Mouse (Mus musculus): ENCODE data around the gene Tenm1. TPM values are rescaled to one million over a fixed set of nuclear protein-coding genes. Genes with fewer than 3 reads are reported as not detected.

Gene Tenm1
- total RNA-seq, 2 experiments from 2014 or later = 77.8 to 84.5 TPM

GRCm38 (mm10) chrX:42986100-42986499 is 442.8 kb downstream of the Tenm1 start:
- no peak for DNase-seq (ENCODE audit: extremely low spot score in 1 of 2, low spot score in 2 of 2)
- intact Hi-C loops (cut with DNase I) = no loop called here

- intact Hi-C loops (cut with DNase I) = no loop called here
- DNase-seq (ENCODE audit: extremely low spot score in 1 of 2, low spot score in 2 of 2) = no peak
These were observed 455.4 kb downstream of the Tenm1 start for GRCm38 (mm10) chrX:42973562-42973961.

GRCm38 (mm10) chrX:42967611-42968010 is 461.3 kb downstream of the Tenm1 start:
- no peak for DNase-seq (ENCODE audit: extremely low spot score in 1 of 2, low spot score in 2 of 2)
- intact Hi-C loops (cut with DNase I) = no loop called here

GRCm38 (mm10) chrX:42861731-42862130 is 567.2 kb downstream of the Tenm1 start:
- intact Hi-C loops (cut with DNase I) = no loop called here
- DNase-seq (ENCODE audit: extremely low spot score in 1 of 2, low spot score in 2 of 2) = no peak

DNA sequence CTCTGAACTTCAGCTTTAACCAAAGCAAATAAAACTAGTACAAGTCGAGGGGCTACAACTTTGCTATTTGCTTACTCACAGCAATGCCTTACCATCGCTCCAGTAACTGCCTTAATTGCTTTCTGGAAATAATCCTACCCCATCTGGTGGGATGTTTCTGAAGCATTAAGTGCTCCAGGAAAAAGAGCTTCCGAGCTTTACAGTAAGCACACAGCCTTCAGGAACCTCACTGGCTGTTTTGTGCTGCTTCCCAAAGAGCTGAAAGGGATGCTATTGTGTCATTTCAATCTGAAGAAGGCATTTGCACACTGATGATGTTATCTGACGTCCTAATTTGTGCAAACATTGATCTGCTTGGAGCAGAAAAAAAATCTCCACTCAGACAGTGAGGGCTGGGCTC is 647.4 kb downstream of the Tenm1 start:
- intact Hi-C loops (cut with DNase I) = no loop called here
- DNase-seq (ENCODE audit: extremely low spot score in 1 of 2, low spot score in 2 of 2) = no peak

DNA sequence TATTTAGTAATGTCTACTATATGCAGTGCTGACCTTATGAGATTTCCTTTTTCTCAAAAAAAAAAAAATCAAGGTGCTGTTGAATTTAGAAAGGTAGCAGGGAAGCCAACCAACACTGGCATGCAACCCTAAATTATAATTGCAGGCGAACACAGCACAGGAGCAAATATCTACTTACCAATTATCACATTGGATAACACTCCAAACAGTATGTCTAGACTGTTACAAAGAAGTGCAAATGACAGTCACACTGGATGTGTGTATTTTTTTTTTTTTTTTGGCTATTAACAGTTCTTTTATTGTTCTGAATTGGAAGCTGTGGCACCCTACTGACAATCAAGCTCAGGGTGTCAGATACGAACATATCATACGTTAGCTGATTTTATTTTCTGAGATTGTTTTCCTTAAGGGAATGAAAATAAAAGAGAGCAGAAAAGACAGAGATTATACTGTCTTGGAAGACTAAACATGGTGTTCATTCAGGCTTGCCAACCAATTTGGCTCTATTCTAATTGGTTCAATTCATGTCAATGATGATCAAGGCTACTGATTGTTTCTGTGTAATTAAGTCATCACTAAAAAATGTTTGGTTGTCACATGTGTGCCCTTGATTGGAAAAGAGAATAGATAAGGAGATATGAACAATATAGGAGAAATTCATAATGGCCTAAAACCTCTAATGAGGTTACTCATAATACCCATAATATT is 710.7 kb downstream of the Tenm1 start:
- intact Hi-C loops (cut with DNase I) = no loop called here
- DNase-seq (ENCODE audit: extremely low spot score in 1 of 2, low spot score in 2 of 2) = no peak

GRCm38 (mm10) chrX:42700291-42700690 is 728.6 kb downstream of the Tenm1 start:
- no peak for DNase-seq (ENCODE audit: extremely low spot score in 1 of 2, low spot score in 2 of 2)
- intact Hi-C loops (cut with DNase I) = no loop called here

GRCm38 (mm10) chrX:42647131-42647530 is 781.8 kb downstream of the Tenm1 start:
- intact Hi-C loops (cut with DNase I) = no loop called here
- DNase-seq (ENCODE audit: extremely low spot score in 1 of 2, low spot score in 2 of 2) = no peak

DNA sequence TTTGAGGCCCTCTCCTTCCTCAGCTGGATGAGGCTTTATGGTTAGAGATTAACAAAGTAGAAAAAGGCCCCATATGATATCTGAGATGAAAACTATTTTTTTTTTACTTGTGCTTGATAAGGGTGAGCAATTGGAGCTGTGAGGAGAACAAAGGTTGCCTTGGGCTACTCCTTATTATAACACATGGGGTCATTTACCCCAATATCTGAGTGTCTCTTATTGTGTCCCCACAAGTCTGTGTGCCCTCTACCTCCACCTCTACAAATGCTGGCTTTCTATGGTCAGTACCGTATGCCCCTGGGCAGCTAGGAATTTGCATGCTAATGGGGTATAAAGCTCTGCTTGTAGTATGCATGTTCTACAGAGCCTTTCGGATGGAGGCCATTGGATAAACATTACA is 848.4 kb downstream of the Tenm1 start:
- intact Hi-C loops (cut with DNase I) = no loop called here
- no peak for DNase-seq (ENCODE audit: extremely low spot score in 1 of 2, low spot score in 2 of 2)

DNA sequence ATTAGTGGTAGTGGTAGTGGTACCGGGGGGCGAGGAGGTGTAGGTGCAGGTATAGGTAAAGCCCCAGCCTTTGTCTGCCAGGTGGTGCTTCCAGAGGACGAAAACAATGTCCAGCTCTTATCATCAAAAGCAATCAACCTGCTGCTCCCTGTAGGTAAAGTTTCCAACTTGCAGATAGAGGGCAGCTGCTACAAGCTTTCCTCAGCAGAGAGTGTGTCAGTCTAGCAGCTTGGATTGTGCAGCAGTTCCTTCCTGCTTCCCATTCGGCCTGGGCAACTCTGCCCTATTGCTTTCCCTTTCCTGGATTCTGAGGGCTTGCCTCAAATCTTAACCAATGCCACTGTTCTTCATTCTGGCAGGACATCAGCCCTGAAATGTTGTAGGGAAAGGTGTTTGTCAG is 870.2 kb downstream of the Tenm1 start:
- DNase-seq (ENCODE audit: extremely low spot score in 1 of 2, low spot score in 2 of 2) = no peak
- intact Hi-C loops (cut with DNase I) = loop anchor here (10.0 kb wide), 1 partner anchor 866 kb away; the partner anchor contains the start of gene Tenm1

GRCm38 (mm10) chrX:42557284-42557683 is 871.6 kb downstream of the Tenm1 start:
- DNase-seq (ENCODE audit: extremely low spot score in 1 of 2, low spot score in 2 of 2) = peak; percentile 29 to 35
- intact Hi-C loops (cut with DNase I) = loop anchor here (10.0 kb wide), 1 partner anchor 868 kb away; the partner anchor contains the start of gene Tenm1

- intact Hi-C loops (cut with DNase I) = no loop called here
- no peak for DNase-seq (ENCODE audit: extremely low spot score in 1 of 2, low spot score in 2 of 2)
These were observed 880.4 kb downstream of the Tenm1 start for GRCm38 (mm10) chrX:42548513-42548912.

- intact Hi-C loops (cut with DNase I) = no loop called here
- no peak for DNase-seq (ENCODE audit: extremely low spot score in 1 of 2, low spot score in 2 of 2)
These were observed 883.9 kb downstream of the Tenm1 start for GRCm38 (mm10) chrX:42545076-42545475.

DNA sequence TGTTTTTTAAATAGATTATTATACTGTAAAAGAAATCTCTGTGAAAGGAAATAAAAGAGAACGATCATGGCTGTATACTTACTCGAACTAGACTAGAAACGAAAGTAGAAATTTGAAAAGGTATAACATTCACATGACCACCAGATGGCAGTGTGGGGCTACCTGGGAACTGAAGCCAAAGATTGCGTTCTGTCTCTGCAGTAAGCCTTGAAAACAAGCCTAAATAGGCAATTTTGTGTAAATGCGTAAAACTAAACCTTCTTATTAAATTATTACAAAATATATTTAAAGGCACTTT is 888.2 kb downstream of the Tenm1 start:
- peak; percentile 54 to 56 for DNase-seq (ENCODE audit: extremely low spot score in 1 of 2, low spot score in 2 of 2)
- intact Hi-C loops (cut with DNase I) = no loop called here

DNA sequence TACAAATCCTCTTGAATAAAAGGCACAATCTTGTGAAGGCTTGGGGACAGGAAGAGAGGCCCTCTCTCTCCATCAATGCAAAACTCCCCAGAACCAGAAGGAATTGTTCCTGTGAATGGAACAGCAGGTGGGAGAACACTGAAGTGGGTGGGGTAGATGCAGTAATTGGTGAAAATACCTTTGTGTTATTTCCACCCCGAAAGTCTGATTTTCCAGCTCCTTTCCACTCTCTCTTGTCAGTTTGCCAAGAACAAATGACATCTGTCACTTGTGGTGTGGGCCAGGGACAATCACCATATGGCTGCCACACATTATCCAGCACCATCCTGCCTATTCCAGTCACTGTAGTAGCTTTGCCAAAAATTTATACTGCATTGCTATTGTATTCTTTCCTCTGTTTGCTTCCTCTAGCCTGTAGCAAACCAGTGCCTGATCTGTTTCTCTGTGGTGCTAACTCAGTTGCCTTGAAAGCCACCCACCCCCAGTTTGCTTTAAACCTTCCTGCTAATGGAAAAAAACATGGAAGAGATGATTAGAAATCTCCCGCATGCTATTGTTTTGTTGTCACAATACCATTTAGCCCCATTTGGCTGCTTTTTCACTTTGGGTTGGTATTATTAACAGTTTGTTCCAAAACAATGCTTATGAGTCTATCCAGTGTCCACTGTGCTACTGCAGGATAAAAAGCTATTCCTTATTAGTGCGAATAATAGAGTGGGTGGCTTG is 888.7 kb downstream of the Tenm1 start:
- intact Hi-C loops (cut with DNase I) = no loop called here

GRCm38 (mm10) chrX:42530703-42531102 is 898.2 kb downstream of the Tenm1 start:
- no peak for DNase-seq (ENCODE audit: extremely low spot score in 1 of 2, low spot score in 2 of 2)
- intact Hi-C loops (cut with DNase I) = no loop called here

More for the DNA sequence above, 888.7 kb downstream of the Tenm1 start:
- no peak for DNase-seq (ENCODE audit: extremely low spot score in 1 of 2, low spot score in 2 of 2)

GRCm38 (mm10) chrX:42522868-42523267 is 906.1 kb downstream of the Tenm1 start:
- DNase-seq (ENCODE audit: extremely low spot score in 1 of 2, low spot score in 2 of 2) = no peak
- intact Hi-C loops (cut with DNase I) = no loop called here

DNA sequence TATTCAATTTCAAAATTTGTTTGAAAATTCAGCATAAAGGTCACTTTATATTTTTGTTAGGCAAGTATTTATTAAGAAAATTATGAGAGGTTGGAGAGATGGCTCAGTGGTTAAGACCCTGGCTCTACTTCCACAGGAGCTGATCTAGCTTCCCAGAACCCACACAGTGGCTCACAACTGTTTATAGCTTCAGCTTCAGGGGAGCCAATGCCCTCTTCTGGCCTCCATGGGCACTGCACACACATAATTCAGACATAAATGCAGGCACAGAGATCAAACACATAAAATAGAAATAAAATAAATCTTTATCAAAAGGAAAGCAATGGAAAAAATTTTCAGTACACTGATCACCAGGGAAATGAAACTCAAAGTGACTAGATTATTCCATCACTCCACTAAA is 916.4 kb downstream of the Tenm1 start:
- no peak for DNase-seq (ENCODE audit: extremely low spot score in 1 of 2, low spot score in 2 of 2)
- intact Hi-C loops (cut with DNase I) = no loop called here

DNA sequence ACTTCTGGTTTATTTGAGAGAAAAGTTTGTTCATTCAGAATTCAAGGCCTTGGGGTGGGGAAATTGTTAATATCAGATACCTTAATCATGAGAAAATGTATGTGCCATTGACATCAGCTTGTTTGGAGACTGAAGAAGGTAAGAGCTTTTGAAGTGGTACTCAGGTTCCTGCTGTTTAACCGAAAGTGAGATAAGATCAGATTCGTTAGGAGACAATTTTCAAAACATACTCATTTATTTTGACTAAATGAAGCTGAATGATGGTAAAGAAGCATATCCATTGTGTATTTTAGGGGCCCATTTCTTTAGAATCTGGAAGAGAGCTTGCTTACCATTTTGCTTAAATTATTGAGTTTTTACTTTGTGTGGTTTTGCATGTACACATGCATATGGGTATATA is 917.8 kb downstream of the Tenm1 start:
- intact Hi-C loops (cut with DNase I) = no loop called here
- no peak for DNase-seq (ENCODE audit: extremely low spot score in 1 of 2, low spot score in 2 of 2)

- no peak for DNase-seq (ENCODE audit: extremely low spot score in 1 of 2, low spot score in 2 of 2)
- intact Hi-C loops (cut with DNase I) = no loop called here
These were observed 926.5 kb downstream of the Tenm1 start, which contains the start of gene Sh2d1a for GRCm38 (mm10) chrX:42502291-42503043. Gene Sh2d1a (plus strand): TSS chrX:42502453.
